Mouse (Mus musculus): ENCODE measurements around the gene Cnot10. TPM values are rescaled to one million over a fixed set of nuclear protein-coding genes. Genes with fewer than 3 reads are reported as not detected.
A peak's percentile ranks its signal among the peaks of the same experiment; 100 is the strongest.

The Cnot10 gene
- polyA plus RNA-seq, 1 experiment, result 61.0 TPM

DNA sequence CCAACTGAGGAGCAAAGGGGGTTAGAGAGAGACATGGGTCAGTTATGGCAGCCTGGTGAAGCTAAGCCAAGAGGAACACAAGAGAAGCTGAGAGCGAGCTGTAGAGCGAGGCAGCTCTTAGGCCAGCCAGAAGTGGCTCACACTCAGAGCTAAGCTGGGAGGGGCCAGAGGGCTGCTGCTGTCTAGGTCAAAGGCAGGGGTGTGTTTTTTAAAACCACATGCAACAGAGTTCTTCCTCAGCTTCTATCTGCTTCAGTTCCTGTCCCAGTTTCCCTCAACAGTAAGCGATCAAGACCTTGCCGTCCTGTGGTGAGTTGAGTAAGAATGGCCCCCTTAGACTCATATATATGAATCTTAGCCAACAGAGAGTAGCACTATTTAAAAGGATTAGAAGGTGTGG is 27.0 kb downstream of the Cnot10 start:
- Histone ChIP-seq H3K9me3 (replicated peaks; ENCODE audit: control insufficient read depth, insufficient read depth, low read length, poor library complexity, severe bottlenecking) (no peaks in the 10 kb centered on the region), H3K9ac (ENCODE audit: low read depth, poor library complexity, severe bottlenecking) (no peak overlapping the region), H3K27me3 (ENCODE audit: control insufficient read depth, insufficient read depth, low read length, poor library complexity, severe bottlenecking) (no peaks in the 10 kb centered on the region), H3K4me1 (ENCODE audit: control insufficient read depth, insufficient read depth, low read length) (peaks cover 2% of the 10 kb centered on the region), H3K4me3 (ENCODE audit: low read depth, low read length) (peak overlapping the region; percentile 16; the same call in 1 of the 2 replicates), H3K36me3 (ENCODE audit: control insufficient read depth, insufficient read depth, low read length, poor library complexity, severe bottlenecking) (peaks cover 51% of the 10 kb centered on the region), H3K27ac (ENCODE audit: insufficient read depth, low read length) (no peak overlapping the region)
- TF ChIP-seq EP300 (IDR thresholded peaks at IDR 0.05; ENCODE audit: insufficient read depth, low read depth, low read length) (no peak), POLR2A (IDR thresholded peaks at IDR 0.05; ENCODE audit: insufficient read depth, low read length) (no peak), CTCF (IDR thresholded peaks at IDR 0.05; ENCODE audit: low read depth, low read length) (no peak)

DNA sequence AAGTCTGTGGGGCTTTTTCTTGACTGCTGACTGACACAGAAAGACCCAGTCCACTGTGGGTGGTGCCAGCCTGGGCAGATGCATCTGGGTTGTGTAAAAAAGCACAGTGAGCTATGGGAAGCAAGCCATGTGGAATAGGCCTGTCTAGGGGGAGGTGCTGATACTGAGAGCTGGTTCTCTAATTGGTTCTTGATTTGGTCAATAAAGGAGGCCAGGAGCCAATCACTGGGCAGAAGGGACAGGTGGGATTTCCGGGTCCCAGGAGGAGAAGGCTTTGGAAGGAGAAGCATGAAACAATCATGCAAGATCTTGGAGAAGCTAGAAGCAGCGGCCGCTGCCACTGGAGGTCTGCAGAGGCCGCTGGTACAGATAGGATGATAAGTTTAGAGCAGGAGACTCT is 27.4 kb downstream of the Cnot10 start:
- Histone ChIP-seq H3K27ac (ENCODE audit: insufficient read depth, low read length) (no peak overlapping the region), H3K27me3 (ENCODE audit: control insufficient read depth, insufficient read depth, low read length, poor library complexity, severe bottlenecking) (no peaks in the 10 kb centered on the region), H3K9ac (ENCODE audit: low read depth, poor library complexity, severe bottlenecking) (no peak overlapping the region), H3K36me3 (ENCODE audit: control insufficient read depth, insufficient read depth, low read length, poor library complexity, severe bottlenecking) (peaks cover 53% of the 10 kb centered on the region), H3K4me1 (ENCODE audit: control insufficient read depth, insufficient read depth, low read length) (peaks cover 2% of the 10 kb centered on the region), H3K4me3 (ENCODE audit: low read depth, low read length) (peak overlapping the region; percentile 16; the same call in 1 of the 2 replicates), H3K9me3 (replicated peaks; ENCODE audit: control insufficient read depth, insufficient read depth, low read length, poor library complexity, severe bottlenecking) (no peaks in the 10 kb centered on the region)
- TF ChIP-seq POLR2A (IDR thresholded peaks at IDR 0.05; ENCODE audit: insufficient read depth, low read length), result no peak
- no peak for TF ChIP-seq CTCF (IDR thresholded peaks at IDR 0.05; ENCODE audit: low read depth, low read length)
- no peak for TF ChIP-seq EP300 (IDR thresholded peaks at IDR 0.05; ENCODE audit: insufficient read depth, low read depth, low read length)

DNA sequence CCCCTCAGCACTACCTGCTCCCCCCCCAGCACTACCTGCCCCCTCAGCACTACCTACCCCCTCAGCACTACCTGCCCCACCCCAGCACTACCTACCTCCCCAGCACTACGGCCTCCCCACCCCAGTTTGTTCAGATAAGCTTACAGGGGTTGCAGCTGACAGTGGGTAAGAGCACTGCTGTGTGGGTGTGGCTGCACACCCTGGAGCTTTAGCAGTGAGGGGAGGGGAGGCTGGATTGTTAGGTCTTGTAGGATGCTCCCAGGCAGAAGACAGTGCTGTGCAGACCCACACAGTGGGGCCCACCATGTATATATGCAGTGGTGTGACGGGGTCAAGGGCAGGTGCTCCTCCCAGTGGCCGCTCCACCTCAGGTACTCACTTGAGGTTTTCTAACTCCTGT is 29.7 kb downstream of the Cnot10 start:
- no peak overlapping the region for H3K4me3 ChIP-seq (ENCODE audit: low read depth, low read length)
- TF ChIP-seq EP300 (IDR thresholded peaks at IDR 0.05; ENCODE audit: insufficient read depth, low read depth, low read length) (no peak), CTCF (IDR thresholded peaks at IDR 0.05; ENCODE audit: low read depth, low read length) (no peak), POLR2A (IDR thresholded peaks at IDR 0.05; ENCODE audit: insufficient read depth, low read length) (no peak)
- H3K27me3 ChIP-seq (ENCODE audit: control insufficient read depth, insufficient read depth, low read length, poor library complexity, severe bottlenecking), result no peaks in the 10 kb centered on the region
- no peak overlapping the region for H3K9ac ChIP-seq (ENCODE audit: low read depth, poor library complexity, severe bottlenecking)
- H3K4me1 ChIP-seq (ENCODE audit: control insufficient read depth, insufficient read depth, low read length), result peaks cover 2% of the 10 kb centered on the region
- no peak overlapping the region for H3K27ac ChIP-seq (ENCODE audit: insufficient read depth, low read length)
- peaks cover 61% of the 10 kb centered on the region for H3K36me3 ChIP-seq (ENCODE audit: control insufficient read depth, insufficient read depth, low read length, poor library complexity, severe bottlenecking)
- H3K9me3 ChIP-seq (replicated peaks; ENCODE audit: control insufficient read depth, insufficient read depth, low read length, poor library complexity, severe bottlenecking), result no peaks in the 10 kb centered on the region

DNA sequence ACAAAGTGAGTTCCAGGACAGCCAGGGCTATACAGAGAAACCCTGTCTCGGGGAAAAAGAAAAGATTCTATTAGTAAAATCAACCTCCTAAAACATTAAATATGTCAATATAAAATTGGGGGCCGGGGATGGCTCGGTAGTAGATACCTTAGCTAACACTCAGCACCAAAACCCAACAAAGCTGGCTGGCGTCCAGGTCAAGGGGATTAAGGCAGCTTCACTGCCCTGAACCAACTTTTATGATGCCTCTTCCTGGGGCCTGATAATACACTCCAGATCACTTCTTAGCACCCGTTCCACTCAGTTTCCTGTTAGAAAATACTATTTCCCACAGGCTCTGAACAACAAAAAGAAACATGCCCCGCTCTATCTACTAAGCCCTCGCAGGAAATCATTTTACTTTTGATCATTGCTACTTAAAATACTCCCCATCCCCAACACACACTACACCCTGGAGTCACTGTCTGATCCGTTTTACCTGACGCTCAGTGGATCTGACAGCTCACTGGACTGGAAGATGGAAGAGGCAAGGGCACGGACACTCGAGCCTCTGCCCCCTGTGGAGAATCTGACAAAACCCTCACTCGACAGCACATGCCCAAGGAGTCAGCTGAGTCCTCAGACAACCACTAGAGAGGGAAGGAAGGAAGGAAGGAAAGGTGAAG is 36.0 kb downstream of the Cnot10 start:
- H3K4me1 ChIP-seq (ENCODE audit: control insufficient read depth, insufficient read depth, low read length), result peaks cover 3% of the 10 kb centered on the region
- no peak overlapping the region for H3K27ac ChIP-seq (ENCODE audit: insufficient read depth, low read length)
- H3K4me3 ChIP-seq (ENCODE audit: low read depth, low read length), result no peak overlapping the region
- H3K9ac ChIP-seq (ENCODE audit: low read depth, poor library complexity, severe bottlenecking), result no peak overlapping the region
- no peaks in the 10 kb centered on the region for H3K9me3 ChIP-seq (replicated peaks; ENCODE audit: control insufficient read depth, insufficient read depth, low read length, poor library complexity, severe bottlenecking)
- H3K36me3 ChIP-seq (ENCODE audit: control insufficient read depth, insufficient read depth, low read length, poor library complexity, severe bottlenecking), result peaks cover 40% of the 10 kb centered on the region
- TF ChIP-seq POLR2A (IDR thresholded peaks at IDR 0.05; ENCODE audit: insufficient read depth, low read length) (no peak), CTCF (IDR thresholded peaks at IDR 0.05; ENCODE audit: low read depth, low read length) (no peak), EP300 (IDR thresholded peaks at IDR 0.05; ENCODE audit: insufficient read depth, low read depth, low read length) (no peak)
- no peaks in the 10 kb centered on the region for H3K27me3 ChIP-seq (ENCODE audit: control insufficient read depth, insufficient read depth, low read length, poor library complexity, severe bottlenecking)

DNA sequence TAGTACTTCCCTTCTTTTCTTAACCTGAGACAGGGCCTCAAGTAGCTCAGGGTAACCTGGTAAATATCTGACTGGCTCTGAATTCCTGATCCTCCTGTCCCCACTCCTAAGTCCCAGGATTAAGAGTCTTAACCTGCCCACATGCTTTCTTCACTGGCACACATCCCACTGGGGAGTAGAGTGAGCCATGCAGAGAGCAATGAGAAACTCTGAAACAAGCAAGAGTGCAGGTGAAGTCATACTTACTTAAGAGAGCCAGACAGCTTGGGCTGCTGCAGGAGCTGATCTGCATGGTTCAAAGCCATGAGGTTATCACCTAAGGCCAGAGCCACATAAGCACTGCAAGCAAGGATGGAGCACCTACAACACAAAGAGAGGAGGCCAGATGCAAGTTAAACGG is 38.9 kb downstream of the Cnot10 start:
- H3K36me3 ChIP-seq (ENCODE audit: control insufficient read depth, insufficient read depth, low read length, poor library complexity, severe bottlenecking), result peaks cover 31% of the 10 kb centered on the region
- H3K27ac ChIP-seq (ENCODE audit: insufficient read depth, low read length), result no peak overlapping the region

DNA sequence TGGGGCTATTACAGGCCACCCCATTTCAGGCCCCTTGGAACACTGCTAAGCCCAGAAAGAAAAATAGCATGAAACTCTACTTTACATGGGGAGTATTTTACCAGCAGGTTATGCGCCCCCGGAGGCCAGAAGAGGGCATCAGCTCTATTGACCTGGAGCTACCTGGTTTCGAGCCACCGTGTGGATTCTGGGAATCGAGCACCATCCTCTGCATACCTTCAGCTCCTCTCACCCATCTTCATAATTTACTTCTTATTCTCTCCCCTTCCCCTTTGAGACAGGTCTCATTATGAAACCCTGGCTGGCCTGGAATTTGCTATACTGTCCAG is 55.0 kb downstream of the Cnot10 start:
- no peak for TF ChIP-seq EP300 (IDR thresholded peaks at IDR 0.05; ENCODE audit: insufficient read depth, low read depth, low read length)
- peak; percentile 40 for TF ChIP-seq CTCF (IDR thresholded peaks at IDR 0.05; ENCODE audit: low read depth, low read length)

More for the DNA sequence above, 38.9 kb downstream of the Cnot10 start:
- peaks cover 3% of the 10 kb centered on the region for H3K4me1 ChIP-seq (ENCODE audit: control insufficient read depth, insufficient read depth, low read length)
- TF ChIP-seq CTCF (IDR thresholded peaks at IDR 0.05; ENCODE audit: low read depth, low read length) (no peak), EP300 (IDR thresholded peaks at IDR 0.05; ENCODE audit: insufficient read depth, low read depth, low read length) (no peak), POLR2A (IDR thresholded peaks at IDR 0.05; ENCODE audit: insufficient read depth, low read length) (no peak)
- H3K27me3 ChIP-seq (ENCODE audit: control insufficient read depth, insufficient read depth, low read length, poor library complexity, severe bottlenecking), result no peaks in the 10 kb centered on the region
- H3K9me3 ChIP-seq (replicated peaks; ENCODE audit: control insufficient read depth, insufficient read depth, low read length, poor library complexity, severe bottlenecking), result no peaks in the 10 kb centered on the region
- no peak overlapping the region for H3K4me3 ChIP-seq (ENCODE audit: low read depth, low read length)
- no peak overlapping the region for H3K9ac ChIP-seq (ENCODE audit: low read depth, poor library complexity, severe bottlenecking)

More for the DNA sequence above, 55.0 kb downstream of the Cnot10 start:
- peak overlapping the region; percentile 24 for H3K4me3 ChIP-seq (ENCODE audit: low read depth, low read length)
- peak overlapping the region; percentile 9 for H3K9ac ChIP-seq (ENCODE audit: low read depth, poor library complexity, severe bottlenecking)
- no peaks in the 10 kb centered on the region for H3K27me3 ChIP-seq (ENCODE audit: control insufficient read depth, insufficient read depth, low read length, poor library complexity, severe bottlenecking)
- peaks cover 6% of the 10 kb centered on the region for H3K4me1 ChIP-seq (ENCODE audit: control insufficient read depth, insufficient read depth, low read length)
- peak overlapping the region; percentile 98 for H3K27ac ChIP-seq (ENCODE audit: insufficient read depth, low read length)
- H3K9me3 ChIP-seq (replicated peaks; ENCODE audit: control insufficient read depth, insufficient read depth, low read length, poor library complexity, severe bottlenecking), result no peaks in the 10 kb centered on the region
- peaks cover 21% of the 10 kb centered on the region for H3K36me3 ChIP-seq (ENCODE audit: control insufficient read depth, insufficient read depth, low read length, poor library complexity, severe bottlenecking)

Measured in ES-Bruce4 (cell line).